Mouse (Mus musculus): ENCODE results near the gene Gm20219. TPM values are rescaled to one million over a fixed set of nuclear protein-coding genes. Genes with fewer than 3 reads are reported as not detected.

Gene Gm20219
- polyA plus RNA-seq, 1 experiment from 2014 or later = 2.6 TPM

DNA sequence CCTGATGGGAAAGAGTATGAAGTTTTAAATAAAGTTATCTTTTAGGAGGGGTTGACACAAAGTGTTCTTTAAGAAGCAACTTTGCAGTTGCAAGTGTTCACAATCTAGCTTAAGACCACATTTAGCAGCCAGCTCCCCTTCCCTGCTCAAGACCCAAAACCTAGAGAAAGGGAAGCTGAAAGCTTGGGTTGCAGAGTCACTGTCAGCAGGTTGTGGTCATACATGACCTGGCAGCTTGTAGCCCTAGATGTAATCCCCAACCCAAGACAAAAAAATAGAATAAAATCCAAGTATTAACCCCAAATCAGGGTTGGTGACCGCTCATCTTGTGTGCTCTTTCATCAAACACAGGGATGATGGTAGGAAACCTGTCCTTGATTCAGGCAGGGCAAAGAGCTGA is 28.9 kb upstream of the Gm20219 start:
- ATAC-seq (ENCODE audit: low FRiP score, low read depth) = no peak
- Histone ChIP-seq H3K9me3 (no peaks in the 10 kb centered on the region), H3K9ac (peak overlapping the region; percentile 90), H3K4me1 (peaks cover 48% of the 10 kb centered on the region), H3K27me3 (no peaks in the 10 kb centered on the region), H3K4me3 (peak overlapping the region; percentile 92), H3K27ac (no peak overlapping the region), H3K36me3 (peaks cover 68% of the 10 kb centered on the region), H3K4me2 (replicated peaks) (peak overlapping the region; percentile 94)
- WGBS = 77% methylated on average over 1 of the region's 1 CpGs

GRCm38 (mm10) chr17:56572939-56573338 is 18.8 kb upstream of the Gm20219 start:
- H3K9ac ChIP-seq = no peak overlapping the region
- no peaks in the 10 kb centered on the region for H3K9me3 ChIP-seq
- peaks cover 94% of the 10 kb centered on the region for H3K36me3 ChIP-seq
- no peak overlapping the region for H3K4me3 ChIP-seq
- no peaks in the 10 kb centered on the region for H3K27me3 ChIP-seq
- ATAC-seq (ENCODE audit: low FRiP score, low read depth) = no peak
- no peak overlapping the region for H3K27ac ChIP-seq
- 96% methylated on average over 3 of the region's 3 CpGs for WGBS
- H3K4me1 ChIP-seq = no peaks in the 10 kb centered on the region
- no peak overlapping the region for H3K4me2 ChIP-seq (replicated peaks)

DNA sequence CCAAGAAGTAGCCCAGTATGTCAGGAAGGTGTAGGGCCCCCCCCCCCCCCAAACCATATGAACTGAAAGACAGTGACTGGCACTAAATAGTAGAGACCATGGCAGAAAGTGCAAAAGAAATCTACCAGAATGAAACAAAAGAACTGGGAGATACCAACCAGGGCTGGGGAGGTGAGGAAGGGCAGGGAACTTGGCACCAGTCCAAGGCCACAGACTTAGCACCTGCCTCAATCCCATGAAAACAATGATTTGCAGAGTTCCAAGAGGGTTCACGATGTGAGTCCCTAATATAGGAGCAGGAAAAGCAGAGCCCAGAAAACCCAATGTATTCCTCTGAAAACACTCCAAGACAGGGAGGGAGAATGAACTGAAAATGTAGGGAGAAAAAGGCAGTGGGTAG is 18.0 kb upstream of the Gm20219 start:
- WGBS = 69% methylated on average over 1 of the region's 1 CpGs
- no peak for ATAC-seq (ENCODE audit: low FRiP score, low read depth)
- Histone ChIP-seq H3K27me3 (no peaks in the 10 kb centered on the region), H3K9me3 (no peaks in the 10 kb centered on the region), H3K4me1 (no peaks in the 10 kb centered on the region), H3K36me3 (peaks cover 94% of the 10 kb centered on the region), H3K27ac (no peak overlapping the region), H3K4me3 (no peak overlapping the region), H3K9ac (no peak overlapping the region), H3K4me2 (replicated peaks) (no peak overlapping the region)

DNA sequence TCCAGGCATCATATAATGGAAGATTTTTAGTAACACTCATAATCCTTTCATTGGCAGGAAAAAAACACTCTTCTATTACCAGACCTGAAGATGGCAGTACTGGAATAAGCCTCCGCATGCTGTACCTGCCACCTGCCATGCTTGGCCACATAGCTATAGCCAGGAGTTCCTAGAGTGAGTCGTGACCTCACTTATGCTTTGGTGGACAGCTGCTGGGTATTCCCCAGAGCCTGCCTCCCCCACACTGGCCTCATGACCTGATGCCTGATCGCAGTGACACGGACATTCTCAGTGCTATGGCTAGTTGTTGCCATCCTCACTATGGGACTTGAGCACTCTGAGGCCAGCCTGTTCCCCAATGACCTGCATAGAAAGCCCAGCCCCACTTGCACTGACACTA is 16.1 kb upstream of the Gm20219 start:
- no peak overlapping the region for H3K27ac ChIP-seq
- no peak overlapping the region for H3K9ac ChIP-seq
- no peak overlapping the region for H3K4me3 ChIP-seq
- H3K27me3 ChIP-seq = no peaks in the 10 kb centered on the region
- peaks cover 98% of the 10 kb centered on the region for H3K36me3 ChIP-seq
- ATAC-seq (ENCODE audit: low FRiP score, low read depth) = no peak
- no peak overlapping the region for H3K4me2 ChIP-seq (replicated peaks)
- no peaks in the 10 kb centered on the region for H3K9me3 ChIP-seq
- 92% methylated on average over 4 of the region's 4 CpGs for WGBS
- H3K4me1 ChIP-seq = no peaks in the 10 kb centered on the region

- no peaks in the 10 kb centered on the region for H3K4me1 ChIP-seq
- no peaks in the 10 kb centered on the region for H3K27me3 ChIP-seq
- no peak overlapping the region for H3K27ac ChIP-seq
- peaks cover 100% of the 10 kb centered on the region for H3K36me3 ChIP-seq
- ATAC-seq (ENCODE audit: low FRiP score, low read depth) = no peak
- 95% methylated on average over 4 of the region's 4 CpGs for WGBS
- H3K9me3 ChIP-seq = no peaks in the 10 kb centered on the region
- no peak overlapping the region for H3K4me2 ChIP-seq (replicated peaks)
- H3K4me3 ChIP-seq = no peak overlapping the region
- H3K9ac ChIP-seq = no peak overlapping the region
Measured at GRCm38 (mm10) chr17:56567370-56567769, 13.2 kb upstream of the Gm20219 start.

DNA sequence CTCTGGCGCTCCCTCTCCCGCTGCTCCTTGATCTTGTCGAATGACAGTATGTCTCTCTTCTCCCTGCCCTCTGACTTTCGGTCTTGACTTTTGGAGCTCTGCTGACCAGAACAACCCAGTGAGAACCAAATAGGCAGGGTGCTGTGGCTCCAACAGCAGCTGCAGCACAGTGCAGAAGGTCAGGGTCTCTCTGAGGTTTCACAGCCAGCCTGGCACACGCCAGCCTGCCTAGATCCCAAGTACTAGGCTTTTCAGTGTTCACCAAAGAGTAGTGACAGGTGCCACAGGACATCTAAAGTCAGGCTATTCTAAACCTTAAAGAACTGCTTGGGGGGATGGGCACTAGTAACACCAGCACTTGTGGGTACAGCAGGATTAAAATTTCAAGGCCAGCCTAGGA is 12.7 kb upstream of the Gm20219 start:
- no peak overlapping the region for H3K27ac ChIP-seq
- peaks cover 100% of the 10 kb centered on the region for H3K36me3 ChIP-seq
- no peak overlapping the region for H3K9ac ChIP-seq
- WGBS = 92% methylated on average over 5 of the region's 5 CpGs
- no peaks in the 10 kb centered on the region for H3K4me1 ChIP-seq
- H3K4me3 ChIP-seq = no peak overlapping the region
- ATAC-seq (ENCODE audit: low FRiP score, low read depth) = no peak
- H3K4me2 ChIP-seq (replicated peaks) = no peak overlapping the region
- H3K9me3 ChIP-seq = no peaks in the 10 kb centered on the region
- no peaks in the 10 kb centered on the region for H3K27me3 ChIP-seq

DNA sequence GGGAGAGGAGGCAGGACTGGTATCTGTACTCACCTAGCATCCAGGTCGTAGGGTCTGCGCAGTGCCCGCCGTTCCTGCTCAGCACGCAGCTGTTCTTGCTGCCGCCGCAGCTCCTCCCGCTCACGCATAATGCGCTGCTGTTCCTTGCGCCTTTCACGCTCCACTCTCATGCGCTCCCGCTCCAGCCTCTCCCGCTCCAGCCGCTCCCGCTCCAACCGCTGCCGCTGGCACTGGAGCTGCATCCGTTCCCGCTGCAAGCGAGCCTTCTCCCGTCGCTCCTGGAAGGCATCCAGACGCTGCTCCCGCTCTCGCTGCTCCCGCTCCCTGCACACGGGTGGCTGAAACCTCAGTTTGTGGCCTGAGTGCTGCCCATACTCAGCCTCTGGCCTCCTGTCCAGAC is 12.1 kb upstream of the Gm20219 start:
- Histone ChIP-seq H3K36me3 (peaks cover 100% of the 10 kb centered on the region), H3K4me3 (no peak overlapping the region), H3K4me2 (replicated peaks) (no peak overlapping the region), H3K27ac (no peak overlapping the region), H3K4me1 (no peaks in the 10 kb centered on the region), H3K27me3 (no peaks in the 10 kb centered on the region), H3K9me3 (no peaks in the 10 kb centered on the region), H3K9ac (no peak overlapping the region)
- no peak for ATAC-seq (ENCODE audit: low FRiP score, low read depth)
- 94% methylated on average over 29 of the region's 29 CpGs for WGBS

- H3K4me2 ChIP-seq (replicated peaks) = no peak overlapping the region
- H3K4me1 ChIP-seq = no peaks in the 10 kb centered on the region
- H3K9me3 ChIP-seq = no peaks in the 10 kb centered on the region
- H3K4me3 ChIP-seq = no peak overlapping the region
- no peak overlapping the region for H3K27ac ChIP-seq
- 91% methylated on average over 2 of the region's 2 CpGs for WGBS
- H3K36me3 ChIP-seq = peaks cover 62% of the 10 kb centered on the region
- H3K27me3 ChIP-seq = no peaks in the 10 kb centered on the region
- H3K9ac ChIP-seq = no peak overlapping the region
- no peak for ATAC-seq (ENCODE audit: low FRiP score, low read depth)
Measured at GRCm38 (mm10) chr17:56561866-56562265, 7.7 kb upstream of the Gm20219 start.

DNA sequence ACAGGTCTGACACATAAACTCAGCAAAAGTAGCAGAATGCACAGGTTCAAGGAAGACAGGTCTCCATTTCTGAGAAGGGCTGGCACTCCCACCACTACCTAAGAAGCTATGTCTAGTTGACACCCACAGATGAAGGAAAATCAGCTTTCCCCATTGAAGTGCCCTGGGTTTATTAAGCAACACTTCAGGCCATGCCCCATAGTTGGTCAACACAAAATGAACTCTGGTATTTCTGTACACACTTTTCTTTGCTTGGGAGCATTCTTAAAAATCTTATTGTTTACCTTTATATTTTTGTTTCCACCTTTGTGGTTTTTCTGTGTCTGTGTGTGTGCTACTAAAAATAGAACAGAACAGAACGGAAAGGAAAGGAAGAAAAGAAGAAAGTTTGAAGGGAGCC is 5.9 kb upstream of the Gm20219 start:
- no peak for ATAC-seq (ENCODE audit: low FRiP score, low read depth)
- Histone ChIP-seq H3K36me3 (peaks cover 45% of the 10 kb centered on the region), H3K27me3 (no peaks in the 10 kb centered on the region), H3K4me2 (replicated peaks) (no peak overlapping the region), H3K9me3 (no peaks in the 10 kb centered on the region), H3K4me1 (no peaks in the 10 kb centered on the region), H3K9ac (no peak overlapping the region), H3K27ac (no peak overlapping the region), H3K4me3 (no peak overlapping the region)
- WGBS = 81% methylated on average over 1 of the region's 1 CpGs

GRCm38 (mm10) chr17:56559386-56559785 is 5.2 kb upstream of the Gm20219 start:
- peaks cover 38% of the 10 kb centered on the region for H3K36me3 ChIP-seq
- no peaks in the 10 kb centered on the region for H3K4me1 ChIP-seq
- WGBS = 75% methylated on average over 3 of the region's 3 CpGs
- ATAC-seq (ENCODE audit: low FRiP score, low read depth) = no peak
- no peak overlapping the region for H3K9ac ChIP-seq
- no peaks in the 10 kb centered on the region for H3K9me3 ChIP-seq
- H3K27me3 ChIP-seq = no peaks in the 10 kb centered on the region
- no peak overlapping the region for H3K4me3 ChIP-seq
- H3K27ac ChIP-seq = no peak overlapping the region
- no peak overlapping the region for H3K4me2 ChIP-seq (replicated peaks)

DNA sequence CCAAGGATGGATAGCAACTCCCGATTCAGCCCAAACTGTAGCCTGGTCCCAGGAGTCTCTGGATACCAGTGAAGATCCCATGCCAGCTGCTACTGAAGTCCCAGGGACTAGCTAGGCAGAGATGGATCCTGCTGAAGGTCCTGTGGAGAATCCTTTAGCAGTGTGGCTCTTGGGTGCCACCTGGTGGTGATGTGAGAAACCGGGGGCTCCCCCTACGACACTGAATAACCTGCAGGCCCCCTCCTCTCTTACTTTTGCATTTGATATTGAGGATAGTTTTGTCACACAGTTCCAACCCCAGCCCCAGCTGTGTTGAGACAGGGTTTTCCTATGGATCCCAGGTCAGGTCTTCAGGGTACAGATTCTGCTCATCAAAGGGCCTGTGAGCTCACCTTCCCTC is 4.3 kb upstream of the Gm20219 start:
- H3K4me3 ChIP-seq = no peak overlapping the region
- peak; percentile 46; the same call in 1 of the 2 replicates for ATAC-seq (ENCODE audit: low FRiP score, low read depth)
- H3K4me2 ChIP-seq (replicated peaks) = no peak overlapping the region
- no peaks in the 10 kb centered on the region for H3K27me3 ChIP-seq
- no peaks in the 10 kb centered on the region for H3K4me1 ChIP-seq
- no peak overlapping the region for H3K27ac ChIP-seq
- H3K36me3 ChIP-seq = peaks cover 28% of the 10 kb centered on the region
- no peaks in the 10 kb centered on the region for H3K9me3 ChIP-seq
- WGBS = 25% methylated on average over 3 of the region's 3 CpGs
- no peak overlapping the region for H3K9ac ChIP-seq

DNA sequence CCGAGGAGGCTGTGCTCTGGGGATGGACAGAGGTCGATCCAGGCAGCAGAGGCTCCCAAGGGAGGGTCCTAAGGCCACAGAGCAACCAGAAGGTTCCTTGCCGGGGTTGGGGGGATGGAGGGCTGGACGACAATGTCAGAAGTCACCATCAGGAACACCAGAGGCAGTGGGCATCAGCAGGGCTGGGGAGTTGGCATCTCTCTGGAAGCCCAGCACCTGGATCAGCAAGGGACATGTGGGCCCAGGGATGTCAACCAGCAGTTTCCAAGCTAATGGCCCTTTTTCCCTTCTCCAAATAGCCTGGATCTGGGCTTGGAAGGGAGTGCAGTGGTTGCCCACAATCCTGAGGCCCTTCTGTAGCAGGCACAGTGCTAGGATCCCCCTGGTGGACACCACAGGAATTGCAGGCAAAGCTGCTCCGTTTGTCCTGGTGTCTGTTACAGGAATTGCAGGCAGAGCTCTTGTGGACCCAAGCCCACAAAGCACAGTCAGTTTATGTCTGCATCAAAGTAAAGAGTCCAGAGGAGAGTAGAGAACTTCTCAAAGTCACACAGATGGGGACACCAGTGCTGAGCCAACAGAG is 1.3 kb downstream of the Gm20219 start:
- no peak overlapping the region for H3K9ac ChIP-seq
- H3K4me2 ChIP-seq (replicated peaks) = no peak overlapping the region
- WGBS = 63% methylated on average over 5 of the region's 5 CpGs
- H3K9me3 ChIP-seq = no peaks in the 10 kb centered on the region
- H3K36me3 ChIP-seq = no peaks in the 10 kb centered on the region
- ATAC-seq (ENCODE audit: low FRiP score, low read depth) = no peak
- no peaks in the 10 kb centered on the region for H3K4me1 ChIP-seq
- no peak overlapping the region for H3K4me3 ChIP-seq
- H3K27me3 ChIP-seq = no peaks in the 10 kb centered on the region
- H3K27ac ChIP-seq = no peak overlapping the region

- 76% methylated on average over 6 of the region's 6 CpGs for WGBS
- no peaks in the 10 kb centered on the region for H3K9me3 ChIP-seq
- H3K36me3 ChIP-seq = no peaks in the 10 kb centered on the region
- no peaks in the 10 kb centered on the region for H3K27me3 ChIP-seq
- ATAC-seq (ENCODE audit: low FRiP score, low read depth) = no peak
- H3K4me1 ChIP-seq = no peaks in the 10 kb centered on the region
- H3K4me2 ChIP-seq (replicated peaks) = no peak overlapping the region
- no peak overlapping the region for H3K9ac ChIP-seq
- no peak overlapping the region for H3K4me3 ChIP-seq
- H3K27ac ChIP-seq = no peak overlapping the region
Measured at GRCm38 (mm10) chr17:56551841-56552581, 2.2 kb downstream of the Gm20219 start.

Data from limb, embryonic 13.5 days (tissue).